Mouse (Mus musculus) heart, postnatal 14 days (tissue): ENCODE data around the gene Zfpl1. TPM values are rescaled to one million over a fixed set of nuclear protein-coding genes. Genes with fewer than 3 reads are reported as not detected.
"Not testable (repeated sequence)": the region's sequence is repeated elsewhere in the genome, so short reads cannot be mapped to it uniquely, and the experiment has no call there.

Source experiments
- DNase-seq, 2 experiments: peaks; one replicate each; pipeline ENCODE4 v3.0.0; 2021 to 2022
- intact Hi-C: fragments of 180-260 bp; cut with DNase I; formaldehyde crosslinking; loops from one replicate; pipeline ENCODE4 v1.15.1; 2025
- long read RNA-seq, 2 experiments: library from polyadenylated mRNA; stranded (forward); transcript quantifications; one replicate each; pipeline ENCODE4 v2.0.0; 2021
- total RNA-seq, 2 experiments: library from RNA; stranded (reverse); gene quantifications; 2 replicates each; pipeline ENCODE4 v1.2.3; 2021

Gene Zfpl1
- total RNA-seq = 10 to 100 TPM; 16.7 to 19.7 TPM
- long read RNA-seq, experiment 1, transcript Zfpl1-201 (8 exons, 1,287 nt) = minor isoform, 9 of 31 reads
- long read RNA-seq, experiment 1, transcript Zfpl1-208 (8 exons, 922 nt) = major isoform, 18 of 31 reads
- long read RNA-seq, experiment 1, partial matches to known transcripts = 2 of 31 reads
- long read RNA-seq, experiment 1, other reads (novel, unspliced or antisense) = 2 of 31 reads
- long read RNA-seq, experiment 2, transcript Zfpl1-208 (8 exons, 922 nt) = major isoform, 23 of 39 reads
- long read RNA-seq, experiment 2, transcript Zfpl1-201 (8 exons, 1,287 nt) = minor isoform, 10 of 39 reads
- long read RNA-seq, experiment 2, partial matches to known transcripts = 3 of 39 reads
- long read RNA-seq, experiment 2, other reads (novel, unspliced or antisense) = 3 of 39 reads

DNA sequence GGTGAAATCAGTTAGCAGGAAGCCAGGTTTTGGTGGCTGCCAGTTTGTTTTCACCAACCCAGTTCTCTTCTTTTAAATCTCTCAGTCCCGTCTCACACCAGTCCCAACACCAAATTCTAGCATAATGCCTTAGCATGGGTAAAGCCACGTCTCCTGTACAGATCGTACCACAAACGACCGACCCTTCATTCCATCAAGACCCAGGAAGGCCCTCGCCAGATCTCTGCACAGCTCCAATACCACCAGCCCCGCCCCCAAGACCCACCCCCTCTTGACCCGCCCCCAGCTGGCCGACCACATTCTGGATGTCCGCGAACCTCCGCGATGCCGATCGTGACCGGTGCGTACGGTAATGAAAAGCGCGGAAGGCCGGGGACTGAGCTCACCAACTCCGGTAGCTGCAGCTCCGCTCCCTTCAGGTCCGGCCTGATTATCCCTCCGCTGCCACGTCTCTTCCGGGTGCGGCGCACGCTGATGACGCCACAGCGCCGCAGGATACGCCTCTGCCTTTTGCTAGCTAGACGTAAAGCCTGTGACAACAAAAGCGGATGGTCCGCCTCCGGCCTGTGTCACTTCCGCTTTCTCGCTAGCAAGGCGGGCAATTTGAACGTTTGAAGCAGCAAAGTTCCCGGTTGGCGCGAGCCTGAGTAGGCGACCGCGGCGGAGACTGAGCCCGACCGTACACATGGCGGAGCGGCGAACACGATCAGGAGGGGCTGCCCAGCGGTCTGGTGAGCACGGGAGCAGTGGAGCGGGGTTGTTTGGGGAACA, at the start of gene Zfpl1, which contains the start of gene Cdca5:
Gene Zfpl1, minus strand, starts transcription at position 479 of the 771 bp plus-strand sequence.
Gene Cdca5, plus strand, starts transcription at position 506 of the 771 bp plus-strand sequence.
- DNase-seq = peak; percentile 96 to 98
- intact Hi-C loops = loop anchor here (2.0 kb wide), 1 partner anchor 28 kb away; the partner anchor contains the start of genes Fau and Mrpl49

DNA sequence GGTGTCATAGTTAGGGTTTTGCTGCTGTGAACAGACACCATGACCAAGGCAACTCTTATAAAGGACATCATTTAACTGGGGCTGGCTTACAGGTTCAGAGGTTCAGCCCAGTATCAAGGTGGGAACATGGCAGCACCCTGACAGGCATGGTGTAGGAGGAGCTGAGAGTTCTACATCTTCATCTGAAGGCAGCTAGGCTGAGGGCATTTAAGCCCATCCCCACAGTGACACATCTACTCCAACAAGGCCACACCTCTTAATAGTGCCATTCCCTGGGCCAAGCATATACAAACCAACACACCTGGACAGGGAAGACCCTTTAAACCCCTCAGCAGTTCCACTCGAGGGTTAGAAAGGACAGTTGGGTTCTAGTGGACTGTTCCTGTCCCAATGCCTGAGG, 48.4 kb upstream of the Zfpl1 start:
- intact Hi-C loops = loop anchor here (10.0 kb wide), 1 partner anchor 358 kb away; the partner anchor contains the start of gene Scyl1
- DNase-seq = not testable (repeated sequence)

DNA sequence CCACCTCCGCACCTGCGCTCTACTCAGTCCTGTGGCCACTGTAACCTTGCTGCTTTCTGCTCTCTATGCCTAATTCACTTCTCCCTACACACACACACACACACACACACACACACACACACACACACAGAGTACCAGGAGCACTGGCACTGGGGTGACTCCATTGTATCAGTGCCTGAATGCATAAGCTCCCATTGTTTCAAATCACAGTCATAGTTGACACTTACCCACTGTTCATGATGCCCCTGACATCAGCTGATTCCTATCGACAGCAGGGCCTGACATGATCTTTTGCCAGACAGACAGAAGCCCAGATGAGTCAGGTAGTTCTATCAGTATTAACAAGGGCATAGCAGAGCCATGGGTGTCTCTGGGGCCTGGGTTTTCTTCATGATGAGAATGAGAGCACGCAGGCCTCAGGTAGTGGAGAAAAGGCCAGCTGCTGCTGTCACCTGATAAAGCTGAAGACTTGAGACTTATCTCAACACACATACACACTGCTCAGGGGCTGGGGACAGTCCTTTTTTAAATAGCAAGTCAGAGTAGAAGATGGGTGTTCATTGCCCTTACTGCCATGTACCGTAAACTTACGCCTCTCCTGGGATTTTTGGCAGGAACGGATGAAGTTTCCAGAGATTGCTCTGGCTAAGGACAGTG, 47.5 kb upstream of the Zfpl1 start:
- no peak for DNase-seq
- intact Hi-C loops = loop anchor here (10.0 kb wide), 1 partner anchor 357 kb away; the partner anchor contains the start of gene Scyl1

DNA sequence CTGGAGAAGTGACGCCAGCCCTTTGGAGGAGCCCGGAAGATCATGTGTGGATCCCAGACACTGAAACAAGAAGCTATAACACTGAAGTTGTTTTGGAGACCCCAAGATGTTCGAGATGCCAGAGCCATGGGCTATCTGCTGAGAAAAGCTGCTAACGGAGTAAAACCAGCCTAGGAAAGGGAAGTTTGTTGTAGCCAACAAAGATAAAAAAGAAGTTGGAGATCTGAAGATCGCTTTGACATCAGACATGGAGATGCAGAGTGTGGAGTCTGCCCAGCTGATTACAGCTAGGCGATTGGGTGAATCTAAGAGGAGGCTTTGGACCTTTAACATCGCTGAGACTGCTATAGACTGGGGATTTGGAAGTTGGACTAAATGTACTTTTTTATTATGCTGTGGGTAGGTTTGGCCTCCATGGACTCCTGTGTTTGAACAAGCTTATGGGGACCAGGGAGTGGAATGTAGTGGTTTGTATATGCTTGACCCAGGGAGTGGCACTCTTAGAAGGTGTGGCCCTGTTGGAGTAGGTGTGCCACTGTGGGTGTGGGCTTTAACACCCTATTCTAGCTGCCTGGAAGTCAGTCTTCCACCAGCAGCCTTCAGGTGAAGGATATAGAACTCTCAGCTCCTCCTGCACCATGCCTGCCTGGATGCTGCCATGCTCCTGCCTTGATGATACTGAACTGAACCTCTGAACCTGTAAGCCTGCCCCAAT, 45.8 kb upstream of the Zfpl1 start:
- intact Hi-C loops = loop anchor here (10.0 kb wide), 1 partner anchor 356 kb away; the partner anchor contains the start of gene Scyl1
- DNase-seq = not testable (repeated sequence)

DNA sequence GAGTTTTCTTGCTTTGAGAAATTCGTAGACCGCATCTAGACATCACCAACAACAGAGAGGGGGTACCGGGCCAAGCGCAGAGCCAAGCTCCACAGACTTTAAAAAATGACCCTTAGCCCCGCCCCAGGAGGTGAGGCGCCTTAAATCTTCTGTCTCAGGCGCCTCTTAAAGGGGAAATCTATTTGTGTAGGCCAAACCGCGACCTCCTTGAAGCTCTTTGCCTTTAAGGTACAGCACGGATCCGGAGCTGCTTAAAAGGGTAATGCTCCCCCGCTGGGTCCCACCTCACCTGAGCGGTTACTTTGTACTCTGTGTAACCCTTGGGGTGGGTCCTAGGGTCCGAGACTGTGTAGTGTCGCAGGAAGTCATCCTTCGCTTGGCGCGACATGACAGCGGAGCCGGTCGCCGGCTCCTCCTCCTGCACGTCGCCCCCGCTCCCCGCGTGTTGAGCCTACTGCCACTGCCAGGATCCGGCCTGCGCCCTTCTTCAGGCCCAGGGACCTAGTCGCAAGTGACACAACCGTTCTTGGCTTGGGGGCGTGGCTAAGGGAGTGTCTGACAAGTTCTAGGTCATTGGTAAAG, 43.1 kb upstream of the Zfpl1 start, which contains the start of gene Snx15:
Gene Snx15, minus strand, starts transcription at position 545 of the 582 bp plus-strand sequence.
- intact Hi-C loops = loop anchor here (5.0 kb wide), 2 partner anchors 81 to 204 kb away; partner anchors contain the start of genes Men1 and Syvn1
- DNase-seq = peak; percentile 92 to 94

DNA sequence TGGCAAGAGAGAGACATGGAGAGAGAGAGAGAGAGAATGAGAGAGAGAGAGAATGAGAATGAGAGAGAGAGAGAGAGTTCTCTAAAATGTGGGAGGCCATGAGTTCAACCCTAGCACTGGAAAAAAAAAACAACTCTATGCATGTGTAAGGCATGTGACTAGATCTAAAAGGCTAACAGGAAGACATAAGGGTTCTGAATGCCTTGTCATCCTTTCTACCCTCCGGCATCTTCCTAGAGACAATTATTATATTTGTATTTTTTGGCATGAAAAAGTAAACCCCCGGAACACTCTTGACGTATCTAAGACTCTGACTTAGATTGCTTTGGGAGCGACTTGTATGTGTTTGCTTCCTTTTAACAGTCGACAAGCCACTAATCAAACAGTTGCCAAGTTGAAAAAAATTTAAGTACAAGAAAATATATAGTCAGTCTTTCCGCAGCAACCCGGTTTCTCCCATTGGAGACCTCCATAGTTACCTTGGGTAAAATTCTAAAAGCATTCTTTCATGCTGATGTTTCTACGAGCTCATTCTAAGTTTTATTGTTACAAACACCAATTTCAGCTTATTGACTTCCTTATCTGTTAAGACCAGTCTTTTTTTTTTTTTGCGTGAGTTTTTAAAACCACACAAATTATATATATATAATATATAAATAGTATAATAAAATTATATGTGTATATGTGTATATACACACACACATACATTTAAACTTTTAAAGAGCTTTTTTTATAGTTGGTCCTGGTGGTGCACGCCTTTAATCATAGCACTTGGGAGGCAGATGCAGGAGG, 42.2 kb upstream of the Zfpl1 start:
- intact Hi-C loops = loop anchor here (5.0 kb wide), 2 partner anchors 80 to 205 kb away; partner anchors contain the start of genes Men1 and Syvn1

DNA sequence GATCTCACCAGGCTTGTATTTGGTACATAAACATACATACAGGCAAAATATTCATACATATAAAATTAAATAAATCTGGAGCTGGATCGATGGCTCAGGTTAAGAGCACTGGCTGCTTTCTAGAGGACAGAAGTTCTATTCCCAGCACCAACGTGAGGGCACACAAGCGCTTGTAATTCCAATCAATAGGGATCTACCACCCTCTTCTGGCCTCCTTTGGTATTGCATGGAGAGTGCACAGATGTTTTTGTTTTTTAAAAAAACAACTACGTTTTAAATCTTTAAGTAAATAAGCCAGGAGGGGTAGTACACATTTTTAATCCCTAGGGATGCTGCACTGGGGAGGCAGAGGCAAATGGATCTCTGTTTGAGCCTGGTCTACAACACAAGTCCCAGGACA, 41.5 kb upstream of the Zfpl1 start:
- intact Hi-C loops = loop anchor here (5.0 kb wide), 2 partner anchors 79 to 206 kb away; partner anchors contain the start of genes Men1 and Syvn1
- DNase-seq = peak; percentile 44 to 76

More for the DNA sequence above, 42.2 kb upstream of the Zfpl1 start:
- no peak for DNase-seq

DNA sequence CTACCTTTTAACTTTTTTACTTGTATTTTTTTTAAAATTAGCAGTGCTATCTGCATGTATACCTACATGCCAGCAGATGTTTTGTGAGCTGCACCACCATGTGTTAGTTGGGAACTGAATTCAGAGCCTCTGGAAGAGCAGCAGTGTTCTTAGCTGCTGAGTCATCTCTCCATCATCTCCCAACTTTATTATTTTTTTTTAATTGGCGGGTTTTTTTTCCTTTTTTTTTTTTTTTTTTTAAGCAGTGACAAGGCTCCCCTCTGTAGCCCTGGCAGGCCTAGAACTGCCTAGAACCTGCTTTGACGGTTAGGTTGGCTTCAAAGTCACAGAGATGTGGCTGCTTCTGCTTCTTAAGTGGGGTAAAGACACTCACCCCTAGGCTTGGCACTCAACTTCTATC, 40.1 kb upstream of the Zfpl1 start:
- intact Hi-C loops = loop anchor here (2.0 to 5.0 kb wide), 3 partner anchors 78 to 207 kb away; partner anchors contain the start of genes Men1, Pola2 and Syvn1

DNA sequence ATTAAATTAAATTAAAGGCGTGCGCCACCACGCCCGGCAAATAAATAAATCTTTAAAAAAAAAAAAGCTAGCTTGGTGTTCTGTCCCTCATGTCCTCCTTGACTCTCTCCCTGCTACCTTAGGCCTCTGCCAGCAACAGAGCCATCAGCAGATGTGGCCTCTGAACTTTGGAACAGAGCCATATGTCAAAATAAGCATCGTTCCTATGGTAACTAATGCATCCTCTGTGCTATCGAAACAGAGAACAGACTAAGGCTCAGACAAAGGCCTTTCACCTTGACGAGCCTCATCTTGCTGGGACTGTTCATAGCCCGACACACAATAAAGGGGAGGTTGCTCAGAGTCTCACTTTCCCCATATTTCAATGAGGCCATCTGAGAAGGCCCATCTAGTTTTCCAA, 38.6 kb upstream of the Zfpl1 start:
- intact Hi-C loops = no loop called here
- DNase-seq = no peak

More for the DNA sequence above, 40.1 kb upstream of the Zfpl1 start:
- DNase-seq = no peak

DNA sequence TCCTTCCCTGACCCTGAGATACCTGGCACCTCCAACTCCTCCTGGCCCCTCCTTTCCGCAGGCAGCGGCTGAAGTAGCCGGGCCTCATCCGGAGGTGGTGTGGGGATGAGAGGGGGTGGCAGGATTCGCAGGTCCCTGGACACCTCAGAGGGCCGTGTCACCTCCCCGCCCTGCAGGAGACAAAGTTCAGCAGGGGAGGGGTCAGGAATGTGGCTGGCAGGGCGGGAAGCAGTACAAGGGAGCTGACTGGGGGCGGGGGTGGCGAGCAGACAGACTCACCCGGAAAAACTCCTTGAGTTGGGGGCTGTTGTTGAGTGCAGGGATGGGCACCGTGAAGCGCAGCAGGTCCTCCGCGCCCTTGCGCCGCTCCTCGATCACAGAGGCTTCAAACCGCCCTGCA, 37.0 kb upstream of the Zfpl1 start:
- DNase-seq = no peak
- intact Hi-C loops = no loop called here

DNA sequence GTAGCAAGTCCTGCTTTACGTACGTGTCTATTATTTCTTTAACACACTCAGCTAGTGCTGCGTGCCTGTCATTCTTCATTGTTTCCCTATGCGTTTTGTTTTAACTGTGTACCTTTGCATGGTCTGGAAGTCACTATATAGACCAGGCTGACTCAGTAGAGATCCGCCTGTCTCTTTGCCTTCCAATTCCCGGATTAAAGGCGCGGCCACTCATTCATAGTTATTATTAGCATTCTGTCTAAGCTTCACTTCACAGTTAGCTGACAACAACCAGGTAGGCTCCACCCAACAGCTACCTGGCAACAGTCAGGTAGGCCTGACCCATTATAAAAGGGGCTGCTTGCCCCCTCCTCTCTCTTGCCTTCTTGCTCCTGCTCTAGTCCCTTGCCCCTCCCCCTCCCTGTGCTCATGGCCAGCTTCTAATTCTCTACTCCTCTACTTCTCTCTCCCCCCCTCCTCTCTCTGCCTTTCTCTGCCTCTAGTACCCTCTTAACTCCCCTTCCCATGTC, 34.0 kb upstream of the Zfpl1 start:
- intact Hi-C loops = no loop called here
- no peak for DNase-seq

DNA sequence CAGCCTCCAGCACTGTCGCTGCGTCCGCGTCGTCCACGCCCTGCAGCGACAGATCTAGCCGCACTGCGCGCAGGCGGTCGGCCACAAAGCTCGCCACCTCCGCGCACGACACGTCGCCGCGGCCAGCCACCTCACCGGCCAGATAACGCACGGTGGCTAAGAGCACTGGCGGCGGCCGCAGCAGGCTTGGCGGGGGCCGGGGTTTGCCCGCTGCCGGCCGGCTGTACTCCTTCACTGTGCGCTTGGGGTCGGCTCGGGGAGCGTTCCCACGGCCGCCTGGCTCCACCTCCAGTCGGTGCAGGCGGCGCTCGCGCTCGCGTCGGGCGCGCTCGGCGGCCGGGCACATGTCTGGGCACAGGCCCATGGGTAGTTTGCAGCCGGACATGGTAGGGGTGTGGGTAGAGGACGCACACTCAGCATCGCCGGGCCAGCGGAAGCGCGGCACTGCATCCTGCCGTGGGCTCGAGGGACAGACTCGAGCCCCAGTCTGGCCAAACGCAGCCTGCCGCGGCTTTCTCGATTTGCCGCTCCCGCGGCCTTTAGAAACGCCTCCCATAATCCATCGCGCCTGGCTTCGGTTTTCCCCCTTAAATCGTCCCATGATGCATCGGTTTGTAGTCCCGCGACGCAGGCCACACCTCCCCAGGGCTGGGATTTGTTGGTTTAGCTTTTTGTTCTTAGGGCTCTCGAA, 33.4 kb upstream of the Zfpl1 start, which contains the start of gene Sac3d1:
Gene Sac3d1, minus strand, starts transcription at position 665 of the 691 bp plus-strand sequence.
- DNase-seq = peak; percentile 85 to 88
- intact Hi-C loops = no loop called here

DNA sequence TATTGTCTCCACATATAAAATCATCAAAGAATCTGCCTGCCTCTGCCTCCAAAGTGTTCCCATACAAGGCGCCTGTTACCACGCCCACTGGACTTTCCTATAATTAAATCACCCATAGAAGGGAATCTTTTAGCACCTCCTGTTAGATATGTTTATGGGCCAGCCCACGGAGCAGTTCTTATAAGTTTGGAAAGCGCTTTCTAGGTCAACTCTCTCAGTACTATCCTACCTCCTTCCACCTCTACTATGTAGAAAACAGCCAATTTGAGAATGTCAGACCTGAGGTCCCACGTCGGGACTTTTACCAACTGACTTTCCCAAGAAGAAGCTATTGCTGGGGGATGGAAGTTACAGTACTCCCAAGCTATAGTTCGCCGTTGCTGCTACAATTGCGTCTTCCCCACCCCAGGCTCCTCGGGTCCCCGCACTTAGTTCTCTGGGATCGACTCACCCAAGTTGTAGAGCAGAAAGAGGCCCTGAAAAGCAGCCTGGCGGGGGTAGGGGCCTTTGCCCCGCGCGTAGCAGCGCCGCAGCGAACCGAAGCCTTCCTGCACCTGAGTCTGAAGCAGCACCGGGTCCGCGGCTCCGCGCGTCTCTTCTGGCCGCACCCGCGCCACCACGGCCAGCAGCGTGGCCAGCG, 32.7 kb upstream of the Zfpl1 start:
- intact Hi-C loops = no loop called here
- no peak for DNase-seq

DNA sequence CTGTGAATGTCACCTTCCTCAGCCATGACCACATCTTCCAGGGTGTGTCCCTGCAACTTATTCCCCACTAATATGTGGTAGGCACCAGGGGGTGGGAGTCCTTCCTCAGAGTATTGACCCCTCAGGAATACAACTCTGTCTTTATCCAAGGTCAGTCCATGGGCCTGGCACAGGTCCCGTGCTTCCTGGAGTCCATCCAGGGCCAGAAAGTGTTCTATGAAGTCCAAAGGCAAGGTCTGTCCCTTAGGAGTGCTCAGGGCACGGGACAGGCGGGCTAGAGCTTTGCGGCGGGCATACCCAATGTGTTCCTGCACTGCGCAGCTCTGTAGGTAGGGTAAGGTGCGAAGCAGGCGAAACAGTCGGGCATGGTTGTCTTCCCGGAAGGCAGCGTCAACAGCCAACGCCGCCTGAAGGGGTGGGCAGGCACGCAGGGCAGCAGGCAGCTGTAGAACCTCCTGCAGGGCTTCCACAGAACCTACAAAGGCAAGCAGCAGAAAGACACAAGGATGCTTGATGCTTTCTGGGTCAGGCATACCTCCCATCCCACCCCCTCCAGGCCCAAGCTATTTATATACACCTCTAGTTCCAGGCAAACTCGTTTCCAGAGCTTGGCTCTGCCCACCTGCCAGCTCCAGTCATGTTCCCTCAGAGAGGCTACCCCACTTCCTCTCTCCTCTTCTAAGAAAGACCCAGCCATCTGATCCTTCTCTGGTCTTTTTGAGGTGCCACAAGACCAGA, 31.5 kb upstream of the Zfpl1 start:
- no peak for DNase-seq
- intact Hi-C loops = no loop called here

DNA sequence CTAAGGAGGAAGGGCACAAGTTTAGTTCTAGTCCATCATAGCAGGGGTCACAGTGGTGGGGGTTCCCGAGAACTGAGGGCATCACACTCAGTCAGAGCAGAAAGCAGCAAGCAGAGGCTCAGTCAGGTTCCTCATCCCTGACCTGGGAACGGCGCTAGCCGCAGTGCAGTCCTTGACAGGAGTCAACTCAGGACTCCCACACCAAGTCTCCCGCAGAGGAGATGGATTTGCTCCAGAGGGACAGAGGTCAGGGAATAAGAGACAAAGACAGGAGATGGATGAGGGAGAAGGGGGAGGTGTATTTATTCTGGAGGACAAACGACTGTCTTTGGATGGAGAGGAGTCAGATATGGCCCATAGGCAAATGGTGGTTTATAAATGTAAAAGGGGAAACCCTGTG, 28.4 kb upstream of the Zfpl1 start:
- intact Hi-C loops = no loop called here
- no peak for DNase-seq

DNA sequence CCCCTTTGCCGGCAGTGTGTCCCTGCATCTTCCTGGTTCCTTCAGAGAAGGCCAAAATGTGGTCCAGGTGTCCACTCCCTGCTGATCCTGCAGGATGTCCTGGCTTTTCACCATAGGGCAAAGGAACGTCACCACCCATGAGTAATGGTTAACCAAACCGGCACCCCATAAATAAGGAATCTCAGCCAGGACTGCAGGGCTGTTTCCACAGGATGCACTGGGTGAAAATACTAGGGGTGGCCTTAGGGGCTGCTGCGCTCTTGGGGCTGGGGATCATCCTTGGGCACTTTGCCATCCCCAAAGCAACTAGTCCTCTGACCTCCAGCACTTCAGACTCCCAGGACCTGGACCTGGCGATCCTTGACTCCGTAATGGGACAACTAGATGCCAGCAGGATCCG, 20.8 kb upstream of the Zfpl1 start, which contains the start of gene Naaladl1:
Gene Naaladl1, plus strand, starts transcription at position 197 of the 400 bp plus-strand sequence.
- intact Hi-C loops = no loop called here
- no peak for DNase-seq
